ENCODE assay signal across 21 mouse cellular contexts in genomic region chr16:10821387-10821786, GRCm38 (mm10). TPM values are rescaled to one million over a fixed set of nuclear protein-coding genes. Genes with fewer than 3 reads are reported as not detected.
A peak's percentile ranks its signal among the peaks of the same experiment; 100 is the strongest.
DNase-seq lines count a peak whose midpoint lies in the region; ATAC-seq and TF ChIP-seq lines count a peak whose summit lies in the region.
"Had no signal": no experiment of that assay in that cellular context is flagged by ENCODE, and none has a peak within 500 bp of the region (broad histone marks: within the 10 kb centered on the region; RNA-seq: fewer than 3 reads in every experiment).

No protein-coding gene starts in this region.

- no peak for TF ChIP-seq EP300 in heart, postnatal 0 days (IDR thresholded peaks at IDR 0.05; ENCODE audit: low read depth)
- TF ChIP-seq EP300 in heart, adult 2 months (IDR thresholded peaks at IDR 0.05; ENCODE audit: insufficient read depth, low read depth, low read length), result no peak
- TF ChIP-seq EP300 in liver, postnatal 0 days (IDR thresholded peaks at IDR 0.05; ENCODE audit: low read depth), result no peak

- no peak for DNase-seq in heart, postnatal 0 days (ENCODE audit: low spot score)
- DNase-seq in heart, adult 2 months, result no peak
- no peak for DNase-seq in liver, postnatal 0 days
- no peak for DNase-seq in cerebellum, adult 9-11 months
- no peak for DNase-seq in Muller cell, postnatal 12 days (ENCODE audit: inconsistent ontology term)
- DNase-seq: adrenal gland, postnatal 14 days; cerebellum, adult 9-10 months; lung, adult 18-20 months; midbrain, embryonic 14.5 days; right cerebral cortex, adult 18-20 months; spleen, adult 18-20 months had no signal

- H3K4me1 ChIP-seq in heart, postnatal 0 days (ENCODE audit: control insufficient read depth, insufficient read depth), result no peaks in the 10 kb centered on the region
- H3K4me1 ChIP-seq in heart, adult 2 months (ENCODE audit: control insufficient read depth, insufficient read depth, low read length), result peaks cover 9% of the 10 kb centered on the region
- H3K4me1 ChIP-seq in liver, postnatal 0 days (ENCODE audit: insufficient read depth), result no peaks in the 10 kb centered on the region
- no peaks in the 10 kb centered on the region for H3K4me1 ChIP-seq in liver, embryonic 12.5 days
- H3K4me1 ChIP-seq in limb, embryonic 12.5 days (replicated peaks), result peaks cover 26% of the 10 kb centered on the region
- H3K4me1 ChIP-seq: hindbrain, embryonic 12.5 days had no signal

- no peaks in the 10 kb centered on the region for H3K27me3 ChIP-seq in heart, postnatal 0 days (ENCODE audit: control insufficient read depth, insufficient read depth, low read length)
- H3K27me3 ChIP-seq in heart, adult 2 months (ENCODE audit: control insufficient read depth, insufficient read depth, low read length), result no peaks in the 10 kb centered on the region
- H3K27me3 ChIP-seq in liver, postnatal 0 days (ENCODE audit: insufficient read depth, low read length), result no peaks in the 10 kb centered on the region
- H3K27me3 ChIP-seq in liver, embryonic 12.5 days (replicated peaks), result peaks cover 16% of the 10 kb centered on the region; the same call in 1 of the 2 replicates
- no peaks in the 10 kb centered on the region for H3K27me3 ChIP-seq in limb, embryonic 12.5 days
- H3K27me3 ChIP-seq: hindbrain, embryonic 12.5 days; limb, embryonic 13.5 days had no signal

- H3K4me3 ChIP-seq in heart, postnatal 0 days (ENCODE audit: low read depth, low read length), result no peak overlapping the region
- no peak overlapping the region for H3K4me3 ChIP-seq in heart, adult 2 months
- H3K4me3 ChIP-seq in liver, postnatal 0 days (ENCODE audit: low read depth, low read length), result no peak overlapping the region
- H3K4me3 ChIP-seq in liver, embryonic 12.5 days, result no peak overlapping the region
- H3K4me3 ChIP-seq in limb, embryonic 12.5 days (replicated peaks), result no peak overlapping the region
- H3K4me3 ChIP-seq: hindbrain, embryonic 12.5 days; limb, embryonic 13.5 days had no signal

- H3K79me2 ChIP-seq in heart, adult 2 months (replicated peaks; ENCODE audit: control insufficient read depth, insufficient read depth, low read length), result no peaks in the 10 kb centered on the region

- no peak overlapping the region for H3K9ac ChIP-seq in heart, postnatal 0 days (replicated peaks; ENCODE audit: low read depth, low read length)
- no peak overlapping the region for H3K9ac ChIP-seq in heart, adult 2 months (ENCODE audit: low read depth, low read length)
- no peak overlapping the region for H3K9ac ChIP-seq in liver, postnatal 0 days (replicated peaks)
- no peak overlapping the region for H3K9ac ChIP-seq in liver, embryonic 12.5 days
- no peak overlapping the region for H3K9ac ChIP-seq in limb, embryonic 12.5 days (replicated peaks)
- H3K9ac ChIP-seq: hindbrain, embryonic 12.5 days; limb, embryonic 13.5 days had no signal

- intact Hi-C loops in heart, adult 2 months (cut with DNase I), result no loop called here

- no peak overlapping the region for H3K27ac ChIP-seq in heart, postnatal 0 days (ENCODE audit: low read depth)
- no peak overlapping the region for H3K27ac ChIP-seq in heart, adult 2 months
- H3K27ac ChIP-seq in liver, postnatal 0 days (ENCODE audit: low read depth), result no peak overlapping the region
- no peak overlapping the region for H3K27ac ChIP-seq in liver, embryonic 12.5 days
- peak overlapping the region; percentile 62 for H3K27ac ChIP-seq in limb, embryonic 12.5 days
- H3K27ac ChIP-seq: hindbrain, embryonic 12.5 days; limb, embryonic 13.5 days had no signal

- H3K36me3 ChIP-seq in heart, postnatal 0 days (replicated peaks; ENCODE audit: control insufficient read depth, insufficient read depth, low read length), result no peaks in the 10 kb centered on the region
- H3K36me3 ChIP-seq in heart, adult 2 months (ENCODE audit: control insufficient read depth, insufficient read depth, low read length), result no peaks in the 10 kb centered on the region
- H3K36me3 ChIP-seq in liver, postnatal 0 days (replicated peaks; ENCODE audit: insufficient read depth, low read length), result no peaks in the 10 kb centered on the region
- no peaks in the 10 kb centered on the region for H3K36me3 ChIP-seq in liver, embryonic 12.5 days
- no peaks in the 10 kb centered on the region for H3K36me3 ChIP-seq in limb, embryonic 12.5 days
- H3K36me3 ChIP-seq: hindbrain, embryonic 12.5 days; limb, embryonic 13.5 days had no signal

- no peak for TF ChIP-seq CTCF in heart, postnatal 0 days (IDR thresholded peaks at IDR 0.05; ENCODE audit: low read depth)
- TF ChIP-seq CTCF in heart, adult 2 months (IDR thresholded peaks at IDR 0.05), result no peak
- TF ChIP-seq CTCF in liver, postnatal 0 days (IDR thresholded peaks at IDR 0.05; ENCODE audit: low read depth), result no peak

- peak; percentile 15; the same call in 1 of the 2 replicates for ATAC-seq in heart, postnatal 0 days (ENCODE audit: insufficient read depth, low read depth)
- ATAC-seq in liver, postnatal 0 days, result no peak
- ATAC-seq in liver, embryonic 12.5 days, result no peak
- no peak for ATAC-seq in limb, embryonic 12.5 days (ENCODE audit: insufficient number of reproducible peaks, insufficient read depth, low FRiP score, low TSS enrichment, low read depth)
- ATAC-seq: CD4-positive, CD25-positive, alpha-beta regulatory T cell, adult 4 months; forebrain, embryonic 14.5 days had no signal

- no peak overlapping the region for H3K4me2 ChIP-seq in heart, postnatal 0 days (ENCODE audit: low read depth, low read length)
- 0 out of 2 replicates have a peak overlapping the region, but pooled peaks have one; percentile 26 for H3K4me2 ChIP-seq in liver, postnatal 0 days (ENCODE audit: low read depth, low read length)
- H3K4me2 ChIP-seq in liver, embryonic 12.5 days, result no peak overlapping the region
- H3K4me2 ChIP-seq in limb, embryonic 12.5 days, result no peak overlapping the region
- H3K4me2 ChIP-seq: hindbrain, embryonic 12.5 days; limb, embryonic 13.5 days had no signal

- no peaks in the 10 kb centered on the region for H3K9me3 ChIP-seq in heart, postnatal 0 days (replicated peaks; ENCODE audit: control insufficient read depth, low read length)
- H3K9me3 ChIP-seq in liver, postnatal 0 days (ENCODE audit: low read length), result no peaks in the 10 kb centered on the region
- no peaks in the 10 kb centered on the region for H3K9me3 ChIP-seq in liver, embryonic 12.5 days (replicated peaks)
- 0 out of 2 replicates have a peak, but pooled peaks cover 2% of the 10 kb centered on the region for H3K9me3 ChIP-seq in limb, embryonic 12.5 days
- H3K9me3 ChIP-seq: hindbrain, embryonic 12.5 days had no signal

- no peak for TF ChIP-seq POLR2A in heart, adult 2 months (IDR thresholded peaks at IDR 0.05; ENCODE audit: insufficient read depth, low read depth, low read length)

- 57% methylated on average over 4 of the region's 4 CpGs for WGBS in heart, postnatal 0 days
- WGBS in heart, adult 2 months, result 66% methylated on average over 4 of the region's 4 CpGs
- WGBS in liver, postnatal 0 days (ENCODE audit: insufficient replicate concordance), result 74% methylated on average over 4 of the region's 4 CpGs
- 64% methylated on average over 4 of the region's 4 CpGs for WGBS in liver, embryonic 12.5 days (ENCODE audit: insufficient replicate concordance)
- WGBS in limb, embryonic 12.5 days, result 47% methylated on average over 4 of the region's 4 CpGs

RNA-seq across cellular contexts. Expression of gene Gm11172, which starts 8.7 kb away (rescaled TPM):
- not detected in 2 replicates for total RNA-seq in heart, postnatal 0 days (2014; rRNA removed; ENCODE audit: low replicate concordance)
- polyA plus RNA-seq in heart, postnatal 0 days (2015; fragmentation: Nextera tagmentation; extraction: Ambion mirVana), result not detected in 2 replicates
- total RNA-seq in heart, adult 2 months (2021), result not detected
- not detected in 2 replicates for polyA plus RNA-seq in heart, adult 2 months (2012; rRNA removed)
- not detected in 2 replicates for polyA plus RNA-seq in liver, postnatal 0 days (2015; fragmentation: Nextera tagmentation; extraction: Ambion mirVana)
- polyA plus RNA-seq in liver, embryonic 12.5 days (2016; fragmentation: Nextera tagmentation; extraction: Ambion mirVana), result not detected in 2 replicates
- not detected in 2 replicates for polyA plus RNA-seq in limb, embryonic 12.5 days (2016; fragmentation: Nextera tagmentation; extraction: Ambion mirVana)
- total RNA-seq: adrenal gland, postnatal 14 days; layer of hippocampus, postnatal 25 days; megakaryocyte progenitor cell, adult 5-6 weeks had no signal
- polyA plus RNA-seq: CD4-positive, CD25-positive, alpha-beta regulatory T cell, adult 4 months; forebrain, embryonic 14.5 days; gonadal fat pad, adult 2 months; hindbrain, embryonic 12.5 days; large intestine, adult 2 months; limb, embryonic 13.5 days; midbrain, embryonic 14.5 days had no signal

RNA-seq across cellular contexts. Expression of gene Rmi2, which starts 13.5 kb away (rescaled TPM):
- total RNA-seq in heart, postnatal 0 days (2014; rRNA removed; ENCODE audit: low replicate concordance), result 1.6 and 2.1 TPM in 2 replicates
- polyA plus RNA-seq in heart, postnatal 0 days (2015; fragmentation: Nextera tagmentation; extraction: Ambion mirVana), result 0.83 and 1.2 TPM in 2 replicates
- under 1 TPM; 0.26 to 0.30 TPM for total RNA-seq in heart, adult 2 months (2021)
- 0.45 and 0.47 TPM in 2 replicates for polyA plus RNA-seq in heart, adult 2 months (2012; rRNA removed)
- 1.1 TPM in 2 replicates for polyA plus RNA-seq in liver, postnatal 0 days (2015; fragmentation: Nextera tagmentation; extraction: Ambion mirVana)
- 3.4 and 3.8 TPM in 2 replicates for polyA plus RNA-seq in liver, embryonic 12.5 days (2016; fragmentation: Nextera tagmentation; extraction: Ambion mirVana)
- polyA plus RNA-seq in limb, embryonic 12.5 days (2016; fragmentation: Nextera tagmentation; extraction: Ambion mirVana), result 5.1 and 5.6 TPM in 2 replicates

RNA-seq across cellular contexts. Expression of gene Prm1, which starts 15.7 kb away (rescaled TPM):
- not detected in 2 replicates for total RNA-seq in heart, postnatal 0 days (2014; rRNA removed; ENCODE audit: low replicate concordance)
- polyA plus RNA-seq in heart, postnatal 0 days (2015; fragmentation: Nextera tagmentation; extraction: Ambion mirVana), result not detected in 2 replicates
- not detected for total RNA-seq in heart, adult 2 months (2021)
- 4.7 and 5.2 TPM in 2 replicates for polyA plus RNA-seq in heart, adult 2 months (2012; rRNA removed)
- polyA plus RNA-seq in liver, postnatal 0 days (2015; fragmentation: Nextera tagmentation; extraction: Ambion mirVana), result not detected in 2 replicates
- not detected in 2 replicates for polyA plus RNA-seq in liver, embryonic 12.5 days (2016; fragmentation: Nextera tagmentation; extraction: Ambion mirVana)
- polyA plus RNA-seq in limb, embryonic 12.5 days (2016; fragmentation: Nextera tagmentation; extraction: Ambion mirVana), result 0.51 TPM in 1 of 2 replicates, not detected in the other
- total RNA-seq: adrenal gland, postnatal 14 days; layer of hippocampus, postnatal 25 days; megakaryocyte progenitor cell, adult 5-6 weeks had no signal
- polyA plus RNA-seq: forebrain, embryonic 14.5 days; hindbrain, embryonic 12.5 days; midbrain, embryonic 14.5 days had no signal

RNA-seq across cellular contexts. Expression of gene Prm2, which starts 25.5 kb away (rescaled TPM):
- total RNA-seq in heart, postnatal 0 days (2014; rRNA removed; ENCODE audit: low replicate concordance), result not detected in 2 replicates
- polyA plus RNA-seq in heart, postnatal 0 days (2015; fragmentation: Nextera tagmentation; extraction: Ambion mirVana), result not detected in 2 replicates
- not detected for total RNA-seq in heart, adult 2 months (2021)
- 4.9 and 5.7 TPM in 2 replicates for polyA plus RNA-seq in heart, adult 2 months (2012; rRNA removed)
- polyA plus RNA-seq in liver, postnatal 0 days (2015; fragmentation: Nextera tagmentation; extraction: Ambion mirVana), result not detected in 2 replicates
- not detected in 2 replicates for polyA plus RNA-seq in liver, embryonic 12.5 days (2016; fragmentation: Nextera tagmentation; extraction: Ambion mirVana)
- not detected in 2 replicates for polyA plus RNA-seq in limb, embryonic 12.5 days (2016; fragmentation: Nextera tagmentation; extraction: Ambion mirVana)
- total RNA-seq: adrenal gland, postnatal 14 days; layer of hippocampus, postnatal 25 days; megakaryocyte progenitor cell, adult 5-6 weeks had no signal
- polyA plus RNA-seq: CD4-positive, CD25-positive, alpha-beta regulatory T cell, adult 4 months; forebrain, embryonic 14.5 days; hindbrain, embryonic 12.5 days; limb, embryonic 13.5 days; midbrain, embryonic 14.5 days had no signal

RNA-seq across cellular contexts. Expression of gene Prm3, which starts 30.7 kb away (rescaled TPM):
- not detected in 2 replicates for total RNA-seq in heart, postnatal 0 days (2014; rRNA removed; ENCODE audit: low replicate concordance)
- polyA plus RNA-seq in heart, postnatal 0 days (2015; fragmentation: Nextera tagmentation; extraction: Ambion mirVana), result not detected in 2 replicates
- not detected for total RNA-seq in heart, adult 2 months (2021)
- polyA plus RNA-seq in heart, adult 2 months (2012; rRNA removed), result 0.41 TPM in 1 of 2 replicates, not detected in the other
- not detected in 2 replicates for polyA plus RNA-seq in liver, postnatal 0 days (2015; fragmentation: Nextera tagmentation; extraction: Ambion mirVana)
- polyA plus RNA-seq in liver, embryonic 12.5 days (2016; fragmentation: Nextera tagmentation; extraction: Ambion mirVana), result not detected in 2 replicates
- not detected in 2 replicates for polyA plus RNA-seq in limb, embryonic 12.5 days (2016; fragmentation: Nextera tagmentation; extraction: Ambion mirVana)
- total RNA-seq: adrenal gland, postnatal 14 days; layer of hippocampus, postnatal 25 days; megakaryocyte progenitor cell, adult 5-6 weeks had no signal
- polyA plus RNA-seq: CD4-positive, CD25-positive, alpha-beta regulatory T cell, adult 4 months; forebrain, embryonic 14.5 days; hindbrain, embryonic 12.5 days; large intestine, adult 2 months; limb, embryonic 13.5 days; midbrain, embryonic 14.5 days had no signal
